Mouse (Mus musculus): ENCODE results near the gene Prr19. TPM values are rescaled to one million over a fixed set of nuclear protein-coding genes. Genes with fewer than 3 reads are reported as not detected.

The Prr19 gene
- total and polyA plus RNA-seq, 2 experiments, result not detected

DNA sequence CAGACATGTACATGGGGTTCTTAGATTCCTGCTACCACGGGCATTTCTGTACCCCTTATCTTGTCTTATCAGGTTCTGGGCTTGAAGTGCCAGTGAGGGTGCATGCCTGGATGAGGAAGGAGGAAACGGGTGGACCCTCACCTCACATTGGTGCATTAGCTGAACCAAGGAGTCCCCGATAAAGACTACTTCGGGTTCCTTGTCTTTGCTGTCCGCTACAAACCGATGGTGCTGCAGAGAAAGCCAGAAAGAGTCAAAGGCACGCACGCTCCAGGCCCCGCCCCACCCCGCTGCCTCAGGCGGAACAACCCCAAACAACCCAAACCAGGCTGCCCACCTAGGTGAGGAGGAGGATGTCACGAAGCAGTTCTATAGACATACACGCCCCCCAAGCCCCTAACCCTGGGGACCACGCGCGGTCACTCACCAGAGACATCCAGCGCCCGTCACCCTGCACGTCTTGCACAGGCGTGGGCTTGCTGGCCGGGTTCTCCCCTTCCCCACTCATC is 4.2 kb upstream of the Prr19 start:
- H3K27ac ChIP-seq (replicated peaks; ENCODE audit: insufficient read depth, low read depth, low read length), result no peak overlapping the region
- no peak for DNase-seq (ENCODE audit: extremely low read depth, low read depth, low spot score)
- 8% methylated on average over 21 of the region's 21 CpGs for WGBS
- peak overlapping the region; percentile 68 for H3K9ac ChIP-seq (ENCODE audit: low read depth, low read length)
- TF ChIP-seq POLR2A (IDR thresholded peaks at IDR 0.05; ENCODE audit: extremely low read depth, insufficient read depth, low read length) (no peak), CTCF (IDR thresholded peaks at IDR 0.05; ENCODE audit: low read depth, low read length) (no peak)
- H3K79me2 ChIP-seq (ENCODE audit: control insufficient read depth, insufficient read depth, low read length), result no peaks in the 10 kb centered on the region
- H3K4me3 ChIP-seq (ENCODE audit: insufficient read depth, low read depth, low read length), result peak overlapping the region; percentile 65
- H3K36me3 ChIP-seq (ENCODE audit: control insufficient read depth, insufficient read depth, low read length), result peaks cover 2% of the 10 kb centered on the region; the same call in 1 of the 2 replicates
- no peaks in the 10 kb centered on the region for H3K27me3 ChIP-seq (ENCODE audit: control insufficient read depth, insufficient read depth, low read length)
- H3K4me1 ChIP-seq (ENCODE audit: control insufficient read depth, insufficient read depth, low read length), result peaks cover 3% of the 10 kb centered on the region

DNA sequence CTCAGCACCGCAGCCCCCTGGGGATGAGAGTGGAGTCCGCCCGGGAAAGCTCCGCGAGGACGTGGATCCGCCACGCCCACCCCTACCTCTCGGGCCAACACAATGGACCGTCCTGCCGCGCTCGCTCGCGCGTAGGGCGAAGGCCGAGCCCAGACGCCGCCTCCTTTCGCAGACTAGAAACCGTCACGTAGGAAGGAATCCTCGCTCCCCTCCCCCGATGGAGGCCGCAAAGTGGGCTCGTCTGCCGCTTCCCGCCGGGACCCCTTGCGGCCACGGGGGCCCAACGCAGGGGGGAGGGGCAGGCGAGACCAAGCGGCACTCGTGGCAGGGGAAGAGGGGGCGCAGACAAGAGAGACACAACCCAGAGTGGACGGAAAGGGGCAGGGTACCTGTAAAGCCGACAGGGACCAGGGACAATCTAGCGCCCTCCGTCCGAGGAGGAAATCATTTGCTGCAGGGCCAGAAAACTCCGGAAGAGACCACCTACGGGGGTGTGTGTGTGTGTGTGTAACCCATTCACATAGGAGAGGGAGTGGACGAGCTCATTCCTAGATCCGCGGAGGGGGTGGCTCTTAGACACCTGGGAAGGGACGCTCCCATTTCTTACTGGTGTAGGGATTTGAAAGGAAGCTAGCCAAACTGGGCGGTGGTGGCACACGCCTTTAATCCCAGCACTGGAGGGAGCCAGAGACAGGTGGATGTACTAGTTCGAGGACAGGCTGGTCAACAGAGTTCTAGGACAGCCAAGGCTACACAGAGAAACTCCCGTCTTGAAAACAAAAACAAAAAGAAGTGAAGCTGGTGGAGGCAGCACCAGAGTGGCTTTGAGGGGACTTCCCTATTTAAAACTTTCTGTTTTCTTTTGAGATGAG is 3.5 kb upstream of the Prr19 start, which contains the start of gene Pafah1b3:
Gene Pafah1b3, minus strand, starts transcription at position 533 of the 872 bp plus-strand sequence.
- 2% methylated on average over 52 of the region's 52 CpGs for WGBS
- TF ChIP-seq POLR2A (IDR thresholded peaks at IDR 0.05; ENCODE audit: extremely low read depth, insufficient read depth, low read length), result no peak
- TF ChIP-seq CTCF (IDR thresholded peaks at IDR 0.05; ENCODE audit: low read depth, low read length), result peak; percentile 58
- Histone ChIP-seq H3K9ac (ENCODE audit: low read depth, low read length) (peak within 1 kb of the TSS; percentile 68), H3K36me3 (ENCODE audit: control insufficient read depth, insufficient read depth, low read length) (peaks cover 2% of the 10 kb centered on the region; the same call in 1 of the 2 replicates), H3K4me1 (ENCODE audit: control insufficient read depth, insufficient read depth, low read length) (peaks cover 3% of the 10 kb centered on the region), H3K27ac (replicated peaks; ENCODE audit: insufficient read depth, low read depth, low read length) (peak within 1 kb of the TSS; percentile 28; the same call in 1 of the 2 replicates), H3K27me3 (ENCODE audit: control insufficient read depth, insufficient read depth, low read length) (no peaks in the 10 kb centered on the region), H3K79me2 (ENCODE audit: control insufficient read depth, insufficient read depth, low read length) (no peaks in the 10 kb centered on the region), H3K4me3 (ENCODE audit: insufficient read depth, low read depth, low read length) (peak within 1 kb of the TSS; percentile 65)
- peak; percentile 84 for DNase-seq (ENCODE audit: extremely low read depth, low read depth, low spot score)

DNA sequence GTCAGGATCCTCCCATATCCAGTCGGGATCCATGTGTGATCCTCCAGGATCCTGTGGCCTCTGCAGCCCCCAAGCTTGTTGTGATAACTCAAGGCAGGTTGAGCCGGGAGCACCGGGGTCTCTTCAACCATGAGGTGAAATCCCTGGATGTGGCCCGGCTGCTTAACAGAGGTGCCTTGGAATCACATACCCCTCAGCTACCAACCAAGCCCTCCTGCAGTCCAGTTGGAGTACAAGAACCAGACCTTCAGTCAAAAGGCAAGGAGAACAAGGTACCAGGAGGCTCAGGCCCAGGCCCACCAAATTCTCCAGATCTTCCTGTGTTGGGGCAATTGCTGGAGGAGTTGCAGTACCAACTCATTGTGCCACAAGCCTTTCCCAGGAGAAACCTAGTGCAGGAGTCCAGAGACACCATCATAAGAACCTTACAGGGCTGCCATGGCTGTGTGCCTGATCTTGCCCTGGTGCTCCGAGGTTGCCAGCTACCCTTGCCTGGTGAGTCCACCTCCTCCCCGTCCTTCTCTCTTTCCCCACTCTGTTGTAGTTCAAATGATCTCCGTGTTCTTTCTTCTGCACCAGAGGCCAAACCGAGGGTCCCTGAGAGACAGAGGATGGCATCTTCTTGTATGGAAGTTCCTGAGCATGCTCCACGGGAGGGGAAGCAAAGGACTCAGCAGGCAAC is 1.9 kb downstream of the Prr19 start:
- Histone ChIP-seq H3K79me2 (ENCODE audit: control insufficient read depth, insufficient read depth, low read length) (no peaks in the 10 kb centered on the region), H3K27me3 (ENCODE audit: control insufficient read depth, insufficient read depth, low read length) (peaks cover 4% of the 10 kb centered on the region; the same call in 1 of the 2 replicates), H3K4me3 (ENCODE audit: insufficient read depth, low read depth, low read length) (no peak overlapping the region), H3K36me3 (ENCODE audit: control insufficient read depth, insufficient read depth, low read length) (no peaks in the 10 kb centered on the region), H3K4me1 (ENCODE audit: control insufficient read depth, insufficient read depth, low read length) (no peaks in the 10 kb centered on the region; the same call in 1 of the 2 replicates), H3K9ac (ENCODE audit: low read depth, low read length) (no peak overlapping the region), H3K27ac (replicated peaks; ENCODE audit: insufficient read depth, low read depth, low read length) (no peak overlapping the region)
- no peak for DNase-seq (ENCODE audit: extremely low read depth, low read depth, low spot score)
- WGBS, result 69% methylated on average over 9 of the region's 9 CpGs
- TF ChIP-seq CTCF (IDR thresholded peaks at IDR 0.05; ENCODE audit: low read depth, low read length), result no peak
- TF ChIP-seq POLR2A (IDR thresholded peaks at IDR 0.05; ENCODE audit: extremely low read depth, insufficient read depth, low read length), result no peak

DNA sequence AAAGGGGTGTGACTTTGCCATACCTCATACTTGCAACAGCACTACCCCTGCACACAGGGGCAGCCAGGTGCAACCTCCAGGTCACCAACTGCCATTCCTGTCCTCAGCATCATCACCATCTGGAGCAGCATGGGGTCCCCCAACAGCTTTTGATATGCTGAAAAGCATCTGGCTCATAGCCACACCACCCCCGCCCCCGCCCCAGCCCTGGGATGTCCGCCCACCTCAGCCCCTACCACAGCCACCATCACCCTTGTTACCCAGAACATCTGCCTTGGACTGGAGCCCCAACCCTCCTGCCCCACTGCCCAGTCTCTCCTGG is 2.4 kb downstream of the Prr19 start:
- Histone ChIP-seq H3K79me2 (ENCODE audit: control insufficient read depth, insufficient read depth, low read length) (no peaks in the 10 kb centered on the region), H3K4me3 (ENCODE audit: insufficient read depth, low read depth, low read length) (no peak overlapping the region), H3K36me3 (ENCODE audit: control insufficient read depth, insufficient read depth, low read length) (no peaks in the 10 kb centered on the region), H3K27me3 (ENCODE audit: control insufficient read depth, insufficient read depth, low read length) (peaks cover 4% of the 10 kb centered on the region; the same call in 1 of the 2 replicates), H3K27ac (replicated peaks; ENCODE audit: insufficient read depth, low read depth, low read length) (no peak overlapping the region), H3K9ac (ENCODE audit: low read depth, low read length) (no peak overlapping the region), H3K4me1 (ENCODE audit: control insufficient read depth, insufficient read depth, low read length) (no peaks in the 10 kb centered on the region; the same call in 1 of the 2 replicates)
- DNase-seq (ENCODE audit: extremely low read depth, low read depth, low spot score), result no peak
- TF ChIP-seq CTCF (IDR thresholded peaks at IDR 0.05; ENCODE audit: low read depth, low read length) (no peak), POLR2A (IDR thresholded peaks at IDR 0.05; ENCODE audit: extremely low read depth, insufficient read depth, low read length) (no peak)
- WGBS, result 88% methylated on average over 3 of the region's 3 CpGs

DNA sequence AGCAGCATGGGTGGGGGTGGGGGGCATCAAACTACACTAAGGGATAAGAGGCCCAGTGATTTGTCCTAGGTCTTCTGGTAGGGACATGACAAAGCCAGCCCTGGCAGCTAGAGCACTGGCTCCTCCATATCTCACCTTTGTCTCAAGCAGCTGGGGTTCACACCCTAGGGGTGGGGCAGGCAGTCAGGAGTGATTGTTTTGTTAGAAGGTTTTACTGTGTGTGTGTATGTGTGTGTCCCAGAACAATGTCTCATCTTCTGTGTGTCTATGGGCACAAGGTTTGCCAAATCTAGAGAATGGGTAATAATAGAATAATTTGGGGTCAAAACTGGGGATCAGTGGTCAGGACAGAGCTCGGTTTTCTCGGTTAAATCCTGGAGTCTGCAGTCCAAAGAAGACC is 4.3 kb downstream of the Prr19 start:
- no peaks in the 10 kb centered on the region for H3K79me2 ChIP-seq (ENCODE audit: control insufficient read depth, insufficient read depth, low read length)

More for the DNA sequence above, 4.3 kb downstream of the Prr19 start:
- H3K27ac ChIP-seq (replicated peaks; ENCODE audit: insufficient read depth, low read depth, low read length), result no peak overlapping the region
- no peaks in the 10 kb centered on the region; the same call in 1 of the 2 replicates for H3K4me1 ChIP-seq (ENCODE audit: control insufficient read depth, insufficient read depth, low read length)
- WGBS, result 0% methylated on average over 2 of the region's 2 CpGs
- H3K27me3 ChIP-seq (ENCODE audit: control insufficient read depth, insufficient read depth, low read length), result peaks cover 4% of the 10 kb centered on the region; the same call in 1 of the 2 replicates
- no peak for DNase-seq (ENCODE audit: extremely low read depth, low read depth, low spot score)
- H3K4me3 ChIP-seq (ENCODE audit: insufficient read depth, low read depth, low read length), result no peak overlapping the region
- H3K9ac ChIP-seq (ENCODE audit: low read depth, low read length), result no peak overlapping the region
- no peaks in the 10 kb centered on the region for H3K36me3 ChIP-seq (ENCODE audit: control insufficient read depth, insufficient read depth, low read length)
- TF ChIP-seq CTCF (IDR thresholded peaks at IDR 0.05; ENCODE audit: low read depth, low read length) (no peak), POLR2A (IDR thresholded peaks at IDR 0.05; ENCODE audit: extremely low read depth, insufficient read depth, low read length) (no peak)
